Mouse (Mus musculus) midbrain, embryonic 16.5 days (tissue): ENCODE measurements around the gene 1600002K03Rik. TPM values are rescaled to one million over a fixed set of nuclear protein-coding genes. Genes with fewer than 3 reads are reported as not detected.

Experiments used
- ATAC-seq: fragments of 200-750 bp; cut with Nextera tagmentation; 2 replicates; pipeline ENCODE4 v1.8.0; 2017; ENCODE audit warnings: moderate TSS enrichment
- H3K27ac ChIP-seq: fragments of 300-500 bp; sonication (generic); 2 replicates; pipeline ENCODE4 v1.5.1; 2014; ENCODE audit warnings: mild to moderate bottlenecking, low read length, mixed read lengths
- H3K27me3 ChIP-seq: fragments of 300-500 bp; sonication (generic); 2 replicates; pipeline ENCODE4 v1.6.1; 2014; ENCODE audit warnings: low read depth, low read length, mixed read lengths; ENCODE audit not compliant: control insufficient read depth, insufficient read depth
- H3K36me3 ChIP-seq: fragments of 300-500 bp; sonication (generic); 2 replicates; pipeline ENCODE4 v1.6.1; 2014; ENCODE audit warnings: mild to moderate bottlenecking, low read length, moderate library complexity, mixed read lengths; ENCODE audit not compliant: control insufficient read depth, insufficient read depth
- H3K4me1 ChIP-seq: fragments of 300-500 bp; sonication (generic); 2 replicates; pipeline ENCODE4 v1.6.1; 2014; ENCODE audit warnings: mild to moderate bottlenecking, low read length, mixed read lengths; ENCODE audit not compliant: control insufficient read depth, insufficient read depth
- H3K4me2 ChIP-seq: fragments of 300-500 bp; sonication (generic); 2 replicates; pipeline ENCODE4 v1.6.1; 2014; ENCODE audit warnings: mild to moderate bottlenecking, low read length, mixed read lengths
- H3K4me3 ChIP-seq: fragments of 300-500 bp; sonication (generic); 2 replicates; pipeline ENCODE4 v1.5.1; 2014; ENCODE audit warnings: low read depth, mild to moderate bottlenecking, low read length, moderate library complexity, mixed read lengths
- H3K9ac ChIP-seq: fragments of 300-500 bp; sonication (generic); 2 replicates; pipeline ENCODE4 v1.6.1; 2014; ENCODE audit warnings: low read depth, low read length, mixed read lengths
- H3K9me3 ChIP-seq: fragments of 300-500 bp; sonication (generic); replicated peaks from 2 replicates; pipeline ENCODE4 v1.6.1; 2014; ENCODE audit warnings: mild to moderate bottlenecking, low read length, mixed read lengths; ENCODE audit not compliant: control insufficient read depth, poor library complexity, severe bottlenecking
- WGBS: fragments of 180-500 bp; shearing (Covaris S2); extraction: QIAGEN DNeasy Blood & Tissue Kit; methylation state at CpG from one replicate; pipeline ENCODE4 v1.1.7; 2014; 5-methylcytosine and 5-hydroxymethylcytosine counted together
- polyA plus RNA-seq: library from polyadenylated mRNA; unstranded; fragments of >200 nt; fragmentation: Nextera tagmentation; extraction: Ambion mirVana; gene quantifications from 2 replicates; pipeline ENCODE4 v1.2.1, GENCODE M21; 2015

Gene 1600002K03Rik
- polyA plus RNA-seq, 1 experiment from 2014 or later = 11.0 TPM

DNA sequence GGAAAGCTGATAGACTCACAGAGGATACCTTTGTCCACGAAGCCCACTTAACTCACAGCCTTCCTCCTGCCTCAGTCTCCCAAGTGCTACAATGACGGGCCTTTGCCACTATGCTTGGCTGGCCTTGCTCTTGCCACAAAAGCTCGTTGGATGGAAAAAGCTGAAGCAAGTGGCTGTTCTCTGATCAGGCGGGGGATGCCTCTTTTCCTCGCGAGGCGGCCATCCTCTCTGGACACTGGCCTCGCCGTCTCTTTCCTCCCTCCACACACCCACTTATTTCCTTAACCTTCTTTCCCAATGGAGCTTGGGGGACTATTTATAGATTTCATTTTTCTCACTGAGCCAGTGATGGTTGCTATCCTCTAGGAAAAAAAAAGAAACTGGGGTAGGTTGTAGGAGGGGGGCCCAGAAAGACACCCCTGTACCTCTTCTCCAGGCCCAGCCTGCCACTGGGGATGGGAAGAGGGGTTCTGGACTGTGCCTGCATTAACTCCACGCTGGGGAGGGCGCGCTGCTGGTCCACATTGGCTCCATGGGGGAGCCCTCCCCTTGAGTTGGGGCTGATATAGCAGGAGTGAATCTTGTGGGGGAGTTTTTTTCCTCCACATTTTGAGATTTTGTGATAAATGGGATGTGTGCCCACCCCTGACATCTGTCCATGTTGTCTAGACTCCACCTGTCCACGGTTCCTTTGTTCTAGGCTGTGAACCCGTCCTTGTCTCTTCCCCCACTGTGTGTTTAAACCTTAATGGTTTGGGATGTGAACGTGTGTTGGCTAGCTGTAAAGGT lies 15.4 kb upstream of the 1600002K03Rik start:
- H3K27me3 ChIP-seq = no peaks in the 10 kb centered on the region
- no peak overlapping the region for H3K9ac ChIP-seq
- H3K36me3 ChIP-seq = peaks cover 37% of the 10 kb centered on the region
- H3K4me2 ChIP-seq = no peak overlapping the region
- no peaks in the 10 kb centered on the region for H3K9me3 ChIP-seq
- WGBS = 50% methylated on average over 15 of the region's 15 CpGs
- H3K27ac ChIP-seq = peak overlapping the region; percentile 52
- no peak overlapping the region for H3K4me3 ChIP-seq
- ATAC-seq = no peak
- peaks cover 39% of the 10 kb centered on the region for H3K4me1 ChIP-seq

DNA sequence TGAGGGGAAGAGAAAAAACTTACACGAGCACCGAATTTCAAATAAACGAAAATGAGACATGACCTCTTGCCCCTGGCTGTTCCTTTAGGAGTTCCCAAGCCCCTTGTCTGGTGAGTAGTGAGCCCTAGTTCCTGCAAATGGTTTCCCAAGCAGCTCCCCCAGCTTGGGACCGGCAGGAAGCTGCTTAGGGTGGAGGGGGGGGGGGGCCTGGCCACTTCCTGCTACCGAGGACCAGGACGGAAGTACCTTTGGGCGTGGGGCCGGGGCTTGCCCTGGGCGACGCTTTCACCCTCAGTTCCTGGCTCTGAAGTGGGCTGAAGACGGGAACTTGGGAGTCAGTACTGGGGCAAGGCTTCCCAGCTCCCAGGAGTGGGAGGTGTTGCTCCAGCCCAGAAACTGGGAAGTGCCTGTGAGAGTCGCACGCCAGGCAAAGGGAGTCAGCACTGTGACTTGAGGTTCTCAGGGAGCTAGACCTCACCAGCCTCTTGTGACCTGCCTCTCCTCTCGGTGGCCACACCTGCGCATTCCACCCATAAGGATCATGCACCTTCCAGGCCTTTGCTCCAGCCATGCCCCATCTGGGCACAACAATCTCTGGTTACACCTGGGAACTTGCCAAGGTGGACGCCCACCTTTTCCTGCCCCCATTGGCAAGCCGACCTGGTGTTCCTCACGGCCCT lies 14.3 kb upstream of the 1600002K03Rik start:
- no peak for ATAC-seq
- Histone ChIP-seq H3K9me3 (no peaks in the 10 kb centered on the region), H3K27ac (peak overlapping the region; percentile 90), H3K9ac (peak overlapping the region; percentile 35), H3K4me2 (no peak overlapping the region), H3K4me1 (peaks cover 28% of the 10 kb centered on the region), H3K4me3 (no peak overlapping the region), H3K27me3 (no peaks in the 10 kb centered on the region), H3K36me3 (peaks cover 31% of the 10 kb centered on the region)
- WGBS = 11% methylated on average over 16 of the region's 18 CpGs

DNA sequence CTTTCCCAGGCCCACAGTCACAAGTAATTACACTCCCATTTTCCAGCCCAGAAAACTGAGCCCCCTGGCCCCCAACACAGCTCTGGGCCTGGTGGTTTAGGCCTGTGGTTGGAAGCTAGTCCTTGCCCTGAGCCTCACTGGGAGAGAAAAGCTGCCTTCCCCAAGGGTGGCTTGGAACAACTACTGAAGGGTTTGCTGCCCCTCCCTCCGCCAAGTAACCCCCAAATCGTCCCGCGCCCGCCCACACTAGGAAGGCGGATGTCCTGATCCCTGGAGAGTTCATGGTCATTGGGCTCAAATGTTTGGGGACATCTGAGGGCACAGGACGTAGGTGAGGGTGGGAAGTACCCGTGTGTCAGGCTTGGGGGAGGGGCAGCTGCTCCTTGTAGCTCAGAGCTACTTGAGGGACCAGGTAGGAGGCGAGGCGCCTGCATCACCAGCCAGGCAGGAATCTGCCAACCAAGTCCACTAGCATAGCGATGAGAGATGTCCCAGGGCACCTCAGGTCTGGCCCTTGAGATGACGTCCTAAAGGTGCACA lies 13.7 kb upstream of the 1600002K03Rik start:
- Histone ChIP-seq H3K4me1 (peaks cover 23% of the 10 kb centered on the region), H3K9ac (peak overlapping the region; percentile 64), H3K27me3 (no peaks in the 10 kb centered on the region), H3K27ac (peak overlapping the region; percentile 90), H3K9me3 (no peaks in the 10 kb centered on the region), H3K36me3 (peaks cover 25% of the 10 kb centered on the region), H3K4me2 (peak overlapping the region; percentile 78), H3K4me3 (peak overlapping the region; percentile 46)
- ATAC-seq = peak; percentile 30
- 5% methylated on average over 12 of the region's 12 CpGs for WGBS

DNA sequence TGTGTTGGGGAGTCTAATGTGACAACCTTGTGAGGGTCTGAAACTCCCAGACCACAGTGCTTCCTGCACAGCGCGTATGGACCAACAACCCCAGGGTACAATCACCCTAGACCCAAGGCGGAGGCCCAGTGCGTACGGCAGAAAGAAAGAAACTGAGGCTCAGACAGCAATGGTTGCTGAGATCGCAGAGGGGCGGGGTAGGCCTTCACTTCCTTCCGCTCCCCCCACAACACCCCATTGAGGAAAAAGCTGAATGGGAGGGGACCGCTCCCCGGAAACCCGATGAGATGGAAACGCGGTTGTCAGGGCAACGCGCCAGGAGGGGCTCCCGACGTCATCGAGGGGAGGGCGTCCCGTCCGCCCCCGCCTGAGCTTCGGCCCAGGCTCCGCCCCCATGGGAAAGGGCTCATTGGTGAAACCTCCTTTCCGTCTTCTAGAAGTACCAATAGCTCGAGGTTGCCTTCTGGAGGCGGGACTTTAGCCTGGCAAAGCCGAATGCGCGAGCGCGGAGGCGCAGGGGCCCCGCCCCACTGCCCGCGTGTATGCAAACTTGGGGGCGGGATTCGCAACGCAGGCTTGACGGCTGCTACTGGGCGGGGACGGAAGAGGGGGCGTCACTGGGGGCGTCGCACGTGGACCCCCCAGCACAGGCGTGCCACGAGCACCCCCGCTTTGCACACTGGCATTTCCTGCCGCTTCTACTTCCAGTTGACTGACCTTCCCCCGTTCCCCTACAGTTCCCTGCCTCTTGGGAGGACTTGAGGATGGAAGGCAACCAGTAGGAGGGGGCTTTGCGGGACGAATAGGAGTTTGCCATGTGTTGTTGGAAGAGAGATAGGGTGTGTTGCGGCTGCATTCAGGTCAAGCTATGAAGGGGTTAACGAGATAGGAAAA lies 12.9 kb upstream of the 1600002K03Rik start:
- Histone ChIP-seq H3K4me3 (peak overlapping the region; percentile 46), H3K27ac (peak overlapping the region; percentile 90), H3K4me1 (peaks cover 29% of the 10 kb centered on the region), H3K9me3 (no peaks in the 10 kb centered on the region), H3K27me3 (no peaks in the 10 kb centered on the region), H3K9ac (peak overlapping the region; percentile 64), H3K4me2 (peak overlapping the region; percentile 78), H3K36me3 (peaks cover 18% of the 10 kb centered on the region)
- WGBS = under 1% methylated on average over 55 of the region's 55 CpGs
- peak; percentile 85 for ATAC-seq

DNA sequence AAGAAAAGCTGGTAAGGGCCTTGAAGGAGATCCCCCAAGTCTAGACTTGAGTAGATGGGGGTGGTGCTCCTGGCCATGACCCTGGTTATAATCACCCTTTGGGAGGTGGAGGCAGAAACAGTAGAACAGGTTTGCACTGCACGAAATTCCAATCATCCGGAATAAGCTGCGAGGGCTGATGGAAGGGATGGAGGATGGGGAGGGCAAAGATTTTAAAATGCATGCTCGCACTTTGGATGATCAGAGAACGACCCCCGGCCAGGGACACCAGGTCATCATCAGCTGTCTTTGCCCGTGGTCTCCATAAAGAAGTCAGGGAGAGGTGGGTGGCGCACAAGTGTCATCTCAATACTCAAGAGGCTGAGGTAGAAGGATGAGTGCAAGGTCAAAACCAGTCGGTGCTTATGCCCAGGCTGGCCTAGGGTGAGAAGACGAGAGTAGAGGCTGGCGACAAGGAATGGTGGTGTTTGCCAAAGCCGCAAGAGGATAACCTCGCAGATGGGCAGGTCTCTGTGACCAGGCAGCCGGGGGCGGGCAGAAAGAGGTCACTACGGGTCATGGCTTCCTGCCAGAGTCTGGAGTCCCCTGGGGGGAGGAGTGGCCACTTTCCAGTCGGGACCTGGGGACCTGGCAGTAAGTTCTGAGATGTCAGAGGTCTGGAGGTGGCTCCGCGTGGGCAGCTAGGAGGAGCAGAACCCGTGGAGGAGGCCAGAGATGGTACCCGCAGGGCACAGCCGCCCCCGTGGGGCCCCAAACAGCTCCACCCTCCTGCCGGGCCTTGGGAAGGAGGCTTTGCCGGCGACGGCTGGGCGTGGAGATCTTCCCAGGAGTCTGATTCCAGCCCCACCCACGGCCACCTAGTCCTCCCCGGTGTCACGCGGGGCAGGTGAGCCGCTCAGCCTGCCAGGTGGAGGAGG lies 12.0 kb upstream of the 1600002K03Rik start:
- ATAC-seq = no peak
- WGBS = 2% methylated on average over 33 of the region's 33 CpGs
- peak overlapping the region; percentile 46 for H3K4me3 ChIP-seq
- peak overlapping the region; percentile 48; the same call in 1 of the 2 replicates for H3K9ac ChIP-seq
- peak overlapping the region; percentile 80 for H3K27ac ChIP-seq
- H3K9me3 ChIP-seq = no peaks in the 10 kb centered on the region
- peak overlapping the region; percentile 78 for H3K4me2 ChIP-seq
- no peaks in the 10 kb centered on the region for H3K27me3 ChIP-seq
- peaks cover 35% of the 10 kb centered on the region for H3K4me1 ChIP-seq
- peaks cover 11% of the 10 kb centered on the region; the same call in 1 of the 2 replicates for H3K36me3 ChIP-seq

DNA sequence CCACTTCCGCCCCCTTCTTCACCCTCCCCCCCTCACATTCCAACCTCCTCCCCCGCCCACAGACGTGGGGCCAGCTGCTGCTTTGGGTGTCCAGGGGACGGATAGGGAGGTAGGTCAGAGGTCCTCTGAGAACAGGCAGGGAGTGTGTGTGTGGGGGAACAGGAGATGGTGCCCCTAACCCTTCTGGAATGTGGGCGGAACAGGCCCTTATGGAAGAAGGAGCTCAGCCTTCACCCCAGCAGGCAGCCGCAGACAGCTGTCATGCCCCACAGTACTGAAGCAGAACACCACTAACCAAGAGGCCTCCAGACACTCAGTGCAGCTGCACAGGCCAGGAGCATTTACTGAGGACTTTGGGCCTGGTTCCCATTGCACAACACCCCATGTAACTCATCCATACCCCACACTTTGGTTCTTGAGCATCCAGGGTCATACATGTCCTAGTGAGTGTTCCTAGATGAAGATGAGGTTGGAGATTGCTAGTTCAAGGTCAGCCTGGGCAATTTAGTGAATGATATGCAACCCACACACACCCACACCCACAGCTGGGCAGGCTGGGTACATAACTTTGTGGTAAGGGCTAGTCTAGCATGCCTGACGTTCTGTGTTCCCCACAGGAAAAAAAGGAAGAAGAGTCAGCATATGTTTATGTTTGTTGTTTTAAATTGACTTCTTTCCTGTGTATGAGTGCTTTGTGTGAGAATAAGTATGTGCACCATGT lies 11.1 kb upstream of the 1600002K03Rik start:
- no peak overlapping the region for H3K4me3 ChIP-seq
- WGBS = 18% methylated on average over 7 of the region's 7 CpGs
- no peak overlapping the region for H3K27ac ChIP-seq
- ATAC-seq = no peak
- peaks cover 3% of the 10 kb centered on the region; the same call in 1 of the 2 replicates for H3K36me3 ChIP-seq
- no peaks in the 10 kb centered on the region for H3K27me3 ChIP-seq
- H3K4me1 ChIP-seq = peaks cover 39% of the 10 kb centered on the region
- no peak overlapping the region for H3K4me2 ChIP-seq
- H3K9ac ChIP-seq = no peak overlapping the region
- no peaks in the 10 kb centered on the region for H3K9me3 ChIP-seq

DNA sequence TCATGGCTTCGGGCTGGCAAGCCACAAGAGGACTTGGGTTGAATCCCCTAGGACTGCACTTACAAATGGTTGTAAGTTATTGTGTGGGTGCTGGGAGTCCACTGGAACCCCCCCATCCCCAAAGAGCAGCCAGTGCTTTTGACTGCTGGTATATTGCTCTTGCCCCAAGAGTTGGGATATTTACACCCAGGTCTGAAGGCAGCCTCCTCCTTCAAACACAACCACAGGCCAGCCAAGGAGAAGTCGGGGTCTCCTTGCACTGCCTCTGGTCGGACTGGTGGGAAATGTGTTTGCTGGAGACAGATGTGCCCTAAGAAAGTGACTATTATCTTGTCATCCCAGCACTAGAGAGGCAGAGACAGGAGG lies 10.5 kb upstream of the 1600002K03Rik start:
- Histone ChIP-seq H3K4me1 (peaks cover 44% of the 10 kb centered on the region), H3K27ac (no peak overlapping the region), H3K4me2 (no peak overlapping the region), H3K9ac (no peak overlapping the region), H3K27me3 (no peaks in the 10 kb centered on the region), H3K9me3 (no peaks in the 10 kb centered on the region), H3K4me3 (no peak overlapping the region), H3K36me3 (peaks cover 2% of the 10 kb centered on the region; the same call in 1 of the 2 replicates)
- 74% methylated on average over 3 of the region's 3 CpGs for WGBS
- no peak for ATAC-seq
